21 mouse cellular contexts compared by ENCODE assay signal in the genomic region with DNA sequence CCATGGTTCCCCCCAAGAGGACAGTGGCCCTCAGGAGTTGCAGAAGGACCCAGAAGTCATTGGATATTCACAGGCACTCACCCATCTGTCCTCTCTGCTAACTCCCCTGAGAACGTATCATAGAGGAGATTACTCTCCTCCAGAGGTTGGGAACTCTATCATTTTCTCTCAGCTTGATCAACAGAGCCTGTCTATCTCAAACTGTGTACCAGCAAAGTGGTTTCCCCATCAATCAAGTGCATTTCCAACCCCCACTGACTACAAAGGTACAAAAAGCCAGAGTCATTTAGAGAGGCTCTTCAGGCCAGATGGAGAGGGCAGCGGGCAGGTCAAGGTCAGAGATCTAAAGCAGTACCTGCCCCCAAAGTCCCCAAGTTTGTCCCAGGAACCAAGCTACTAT. TPM values are rescaled to one million over a fixed set of nuclear protein-coding genes. Genes with fewer than 3 reads are reported as not detected.
"Had no signal": no experiment of that assay in that cellular context is flagged by ENCODE, and none has a peak within 500 bp of the region (broad histone marks: within the 10 kb centered on the region; RNA-seq: fewer than 3 reads in every experiment).

No protein-coding gene starts in this region.

- H3K27ac ChIP-seq: kidney, postnatal 0 days; layer of hippocampus, adult 2 months; limb, embryonic 10.5 days; limb, embryonic 13.5 days; macrophage; midbrain, embryonic 12.5 days; midbrain, embryonic 15.5 days; neural tube, embryonic 12.5 days; neural tube, embryonic 15.5 days; stomach, postnatal 0 days had no signal

- H3K9ac ChIP-seq: limb, embryonic 13.5 days; lung, embryonic 14.5 days; midbrain, embryonic 12.5 days; midbrain, embryonic 15.5 days; neural tube, embryonic 12.5 days; neural tube, embryonic 15.5 days had no signal

- H3K27me3 ChIP-seq: limb, embryonic 13.5 days; midbrain, embryonic 12.5 days; midbrain, embryonic 15.5 days; neural tube, embryonic 12.5 days; neural tube, embryonic 15.5 days had no signal

- H3K9me3 ChIP-seq: limb, embryonic 10.5 days; limb, embryonic 13.5 days; midbrain, embryonic 15.5 days; neural tube, embryonic 12.5 days; neural tube, embryonic 15.5 days had no signal

- DNase-seq: kidney, postnatal 25 days; layer of hippocampus, adult 9-11 months; lung, embryonic 14.5 days; right cerebral cortex, adult 18-20 months; right cerebral cortex, postnatal 14 days; right cerebral cortex, postnatal 4 days; thymus, adult 2 months; thymus, postnatal 14 days; thymus, postnatal 4 days had no signal

- ATAC-seq: lung, postnatal 0 days; midbrain, embryonic 15.5 days had no signal

- H3K4me1 ChIP-seq: limb, embryonic 13.5 days; midbrain, embryonic 12.5 days; midbrain, embryonic 15.5 days; neural tube, embryonic 15.5 days had no signal

- H3K36me3 ChIP-seq: limb, embryonic 13.5 days; midbrain, embryonic 15.5 days; neural tube, embryonic 12.5 days; neural tube, embryonic 15.5 days had no signal

- H3K4me2 ChIP-seq: limb, embryonic 13.5 days; lung, embryonic 14.5 days; midbrain, embryonic 12.5 days; midbrain, embryonic 15.5 days; neural tube, embryonic 12.5 days; neural tube, embryonic 15.5 days had no signal

- H3K4me3 ChIP-seq: layer of hippocampus, adult 2 months; limb, embryonic 10.5 days; limb, embryonic 13.5 days; midbrain, embryonic 12.5 days; midbrain, embryonic 15.5 days; neural tube, embryonic 12.5 days; neural tube, embryonic 15.5 days had no signal

RNA-seq across cellular contexts. Expression of a gene that starts 32.0 kb away (rescaled TPM):
- total RNA-seq: megakaryocyte, adult 5-6 weeks had no signal
